Mouse (Mus musculus): Measurements from ENCODE around the gene Snap25. TPM values are rescaled to one million over a fixed set of nuclear protein-coding genes. Genes with fewer than 3 reads are reported as not detected.

Gene Snap25
- polyA plus RNA-seq, 1 experiment from 2014 or later, result 266 TPM

DNA sequence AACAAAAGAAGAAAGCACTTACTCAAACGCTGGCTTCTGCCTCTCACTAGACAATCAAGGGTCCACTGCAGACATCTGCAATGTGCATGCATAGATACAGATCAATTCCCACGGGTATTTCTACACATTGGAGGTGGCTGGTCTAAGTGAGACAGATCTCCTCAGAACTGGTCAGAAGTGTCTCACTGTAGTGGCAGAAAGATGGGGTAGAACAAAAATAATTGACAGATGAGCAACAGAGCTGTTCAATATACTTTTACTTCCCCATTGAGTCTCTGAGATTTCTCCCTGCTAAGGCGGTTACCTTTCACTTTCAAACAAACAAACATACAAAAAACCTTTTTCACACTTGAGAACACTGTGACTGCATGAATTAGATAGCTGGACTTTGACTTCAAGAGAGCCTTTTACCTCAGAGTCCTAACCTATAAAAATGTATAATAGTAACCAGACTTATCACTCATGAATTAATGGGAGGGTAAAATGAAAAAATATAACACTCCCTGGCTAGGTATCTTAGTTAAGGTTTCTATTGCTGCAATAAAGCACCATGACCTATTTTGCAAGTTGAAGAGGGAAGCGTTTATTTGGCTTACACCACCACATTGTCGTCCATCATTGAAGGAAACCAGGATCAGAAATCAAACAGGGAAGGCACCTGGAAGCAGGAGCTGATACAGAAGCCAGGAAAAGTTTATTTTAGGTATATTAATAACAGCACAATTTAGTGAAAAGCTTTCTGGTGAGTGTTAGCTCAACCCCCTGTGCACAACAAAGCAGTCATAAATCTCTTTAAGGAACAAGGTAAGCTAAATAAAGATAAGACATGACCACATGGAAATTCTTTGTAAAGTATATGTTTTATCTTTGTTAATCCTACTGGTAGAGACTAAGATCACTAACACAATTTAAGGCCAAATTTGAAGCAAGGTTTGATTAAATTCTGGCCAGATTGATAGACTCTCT is 110.8 kb downstream of the Snap25 start:
- Histone ChIP-seq H3K9ac (no peak overlapping the region), H3K4me2 (replicated peaks) (no peak overlapping the region), H3K27me3 (ENCODE audit: control insufficient read depth, insufficient read depth, low read length) (no peaks in the 10 kb centered on the region), H3K4me3 (replicated peaks; ENCODE audit: low read length) (no peak overlapping the region), H3K4me1 (replicated peaks; ENCODE audit: control insufficient read depth, insufficient read depth, low read length) (no peaks in the 10 kb centered on the region), H3K36me3 (replicated peaks; ENCODE audit: control insufficient read depth, insufficient read depth) (no peaks in the 10 kb centered on the region), H3K9me3 (ENCODE audit: control insufficient read depth, low read length) (no peaks in the 10 kb centered on the region), H3K27ac (no peak overlapping the region)
- DNase-seq (ENCODE audit: low spot score) (no peak), ATAC-seq (ENCODE audit: low FRiP score) (no peak)
- 59% methylated on average over 5 of the region's 5 CpGs for WGBS

GRCm38 (mm10) chr2:136827612-136828011 is 114.4 kb downstream of the Snap25 start:
- ATAC-seq (ENCODE audit: low FRiP score), result no peak
- Histone ChIP-seq H3K4me2 (replicated peaks) (no peak overlapping the region), H3K4me3 (replicated peaks; ENCODE audit: low read length) (no peak overlapping the region), H3K4me1 (replicated peaks; ENCODE audit: control insufficient read depth, insufficient read depth, low read length) (no peaks in the 10 kb centered on the region), H3K9ac (no peak overlapping the region), H3K9me3 (ENCODE audit: control insufficient read depth, low read length) (no peaks in the 10 kb centered on the region), H3K36me3 (replicated peaks; ENCODE audit: control insufficient read depth, insufficient read depth) (no peaks in the 10 kb centered on the region), H3K27ac (no peak overlapping the region), H3K27me3 (ENCODE audit: control insufficient read depth, insufficient read depth, low read length) (no peaks in the 10 kb centered on the region)
- 92% methylated on average over 4 of the region's 4 CpGs for WGBS
- DNase-seq (ENCODE audit: low spot score), result no peak

Other genes starting within 250 kb of the Snap25 start
- 0.74 and 0.79 TPM in 2 replicates for gene Ankef1, start 211.5 kb upstream of the Snap25 start, polyA plus RNA-seq (2014; fragmentation: Nextera tagmentation; extraction: Ambion mirVana)
- 23.4 and 24.4 TPM in 2 replicates for gene AL731706.2, start 172.2 kb downstream of the Snap25 start, polyA plus RNA-seq (2014; fragmentation: Nextera tagmentation; extraction: Ambion mirVana)
- 13.0 and 13.7 TPM in 2 replicates for gene Slx4ip, start 177.8 kb downstream of the Snap25 start, polyA plus RNA-seq (2014; fragmentation: Nextera tagmentation; extraction: Ambion mirVana)
- gene AL731706.1, start 177.9 kb downstream of the Snap25 start, polyA plus RNA-seq (2014; fragmentation: Nextera tagmentation; extraction: Ambion mirVana), result 23.5 and 24.0 TPM in 2 replicates
- gene Mkks, start 177.9 kb downstream of the Snap25 start, polyA plus RNA-seq (2014; fragmentation: Nextera tagmentation; extraction: Ambion mirVana), result 11.7 and 16.5 TPM in 2 replicates